Mouse (Mus musculus) bone marrow macrophage, adult 2 months (primary cell): ENCODE data around the gene A430078G23Rik.

ENCODE experiments used
- CTCF ChIP-seq: IDR thresholded peaks from 2 replicates; pipeline ENCODE4 v1.5.1; 2012; ENCODE audit warnings: low read depth, mild to moderate bottlenecking, low read length, moderate library complexity
- POLR2A ChIP-seq: IDR thresholded peaks from 2 replicates; pipeline ENCODE4 v1.6.1; 2012; ENCODE audit warnings: mild to moderate bottlenecking, low read depth, low read length, borderline replicate concordance

GRCm38 (mm10) chr8:3414639-3415190, 61.5 kb downstream of the A430078G23Rik start:
- TF ChIP-seq POLR2A (no peak), CTCF (no peak)
